Mouse (Mus musculus) urinary bladder, adult 18-20 months (tissue): Measurements from ENCODE around the gene Oas3.

Experiments
- DNase-seq, 2 experiments: peaks; one replicate each; pipeline ENCODE4 v3.0.0; 2022; ENCODE audit warnings: low spot score in 2 of 2, mixed read lengths in 2 of 2

The Oas3 gene

DNA sequence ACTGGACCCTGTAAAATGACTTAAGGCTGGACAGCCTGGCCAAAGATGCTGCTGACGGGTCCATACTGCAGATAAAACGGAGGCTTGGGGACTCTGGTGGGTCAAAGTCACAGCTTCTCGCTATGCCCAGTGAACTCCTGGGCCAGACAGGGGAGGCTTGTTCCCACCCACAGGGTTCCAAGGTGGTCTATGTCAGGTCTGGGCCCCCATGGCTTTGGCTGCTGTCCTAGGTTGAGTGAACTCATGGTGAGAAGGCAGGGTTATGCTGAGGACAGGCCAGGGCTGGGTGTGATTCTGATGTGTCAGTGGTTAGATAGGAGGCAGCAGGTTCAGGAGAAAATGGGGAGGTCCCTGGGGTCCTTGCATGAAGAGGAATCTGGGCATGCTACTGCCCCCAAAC lies 73.8 kb downstream of the Oas3 start:
- DNase-seq = no peak
